Mouse (Mus musculus) adrenal gland, adult 18-20 months (tissue): Measurements from ENCODE around the gene Zap70. TPM values are rescaled to one million over a fixed set of nuclear protein-coding genes. Genes with fewer than 3 reads are reported as not detected.

ENCODE experiments used
- DNase-seq, 2 experiments: peaks; one replicate each; pipeline ENCODE4 v3.0.0; 2021 to 2022; ENCODE audit warnings: low spot score in 2 of 2
- total RNA-seq, 2 experiments: library from RNA; stranded (reverse); gene quantifications; 1 replicate in 1 of 2; 2 replicates in 1 of 2; pipeline ENCODE4 v1.2.3; 2021

Gene Zap70
- total RNA-seq, 2 experiments from 2014 or later: 0.66 to 0.77 TPM

GRCm38 (mm10) chr1:36770998-36771397 lies 9.4 kb downstream of the Zap70 start:
- no peak for DNase-seq

- no peak for DNase-seq
Measured at GRCm38 (mm10) chr1:36772198-36772934, 10.8 kb downstream of the Zap70 start.

GRCm38 (mm10) chr1:36780793-36781192 lies 19.2 kb downstream of the Zap70 start:
- no peak for DNase-seq

- DNase-seq: no peak
Measured at GRCm38 (mm10) chr1:36782476-36782875, 20.9 kb downstream of the Zap70 start.

GRCm38 (mm10) chr1:36784365-36785134 lies 23.0 kb downstream of the Zap70 start:
- DNase-seq: peak; percentile 72 to 75

GRCm38 (mm10) chr1:36785238-36785641 lies 23.6 kb downstream of the Zap70 start:
- no peak for DNase-seq

GRCm38 (mm10) chr1:36786377-36786776 lies 24.8 kb downstream of the Zap70 start:
- DNase-seq: no peak

GRCm38 (mm10) chr1:36789416-36789815 lies 27.8 kb downstream of the Zap70 start:
- DNase-seq: no peak

- DNase-seq: no peak
Measured at GRCm38 (mm10) chr1:36796711-36797110, 35.1 kb downstream of the Zap70 start.

GRCm38 (mm10) chr1:36797481-36797880 lies 35.9 kb downstream of the Zap70 start:
- no peak for DNase-seq

GRCm38 (mm10) chr1:36800379-36801011 lies 38.9 kb downstream of the Zap70 start:
- no peak for DNase-seq

GRCm38 (mm10) chr1:36804259-36804658 lies 42.7 kb downstream of the Zap70 start:
- DNase-seq: no peak

- no peak for DNase-seq
Measured at GRCm38 (mm10) chr1:36804833-36805232, 43.2 kb downstream of the Zap70 start.

- no peak for DNase-seq
Measured at GRCm38 (mm10) chr1:36806181-36806905, 44.7 kb downstream of the Zap70 start.

GRCm38 (mm10) chr1:36807086-36807485 lies 45.5 kb downstream of the Zap70 start:
- DNase-seq: no peak

GRCm38 (mm10) chr1:36807782-36808565 lies 46.4 kb downstream of the Zap70 start:
- no peak for DNase-seq

GRCm38 (mm10) chr1:36811806-36812205 lies 50.2 kb downstream of the Zap70 start:
- DNase-seq: no peak

GRCm38 (mm10) chr1:36813415-36813814 lies 51.8 kb downstream of the Zap70 start:
- DNase-seq: no peak

GRCm38 (mm10) chr1:36814271-36814903 lies 52.8 kb downstream of the Zap70 start:
- DNase-seq: no peak

- no peak for DNase-seq
Measured at GRCm38 (mm10) chr1:36815166-36815565, 53.6 kb downstream of the Zap70 start.
